Mouse (Mus musculus) layer of hippocampus, adult 11-12 months (tissue): ENCODE data around the gene Snx18.

Source experiments
- DNase-seq: peaks from one replicate; pipeline ENCODE4 v3.0.0; 2022; ENCODE audit warnings: low spot score

Gene Snx18

DNA sequence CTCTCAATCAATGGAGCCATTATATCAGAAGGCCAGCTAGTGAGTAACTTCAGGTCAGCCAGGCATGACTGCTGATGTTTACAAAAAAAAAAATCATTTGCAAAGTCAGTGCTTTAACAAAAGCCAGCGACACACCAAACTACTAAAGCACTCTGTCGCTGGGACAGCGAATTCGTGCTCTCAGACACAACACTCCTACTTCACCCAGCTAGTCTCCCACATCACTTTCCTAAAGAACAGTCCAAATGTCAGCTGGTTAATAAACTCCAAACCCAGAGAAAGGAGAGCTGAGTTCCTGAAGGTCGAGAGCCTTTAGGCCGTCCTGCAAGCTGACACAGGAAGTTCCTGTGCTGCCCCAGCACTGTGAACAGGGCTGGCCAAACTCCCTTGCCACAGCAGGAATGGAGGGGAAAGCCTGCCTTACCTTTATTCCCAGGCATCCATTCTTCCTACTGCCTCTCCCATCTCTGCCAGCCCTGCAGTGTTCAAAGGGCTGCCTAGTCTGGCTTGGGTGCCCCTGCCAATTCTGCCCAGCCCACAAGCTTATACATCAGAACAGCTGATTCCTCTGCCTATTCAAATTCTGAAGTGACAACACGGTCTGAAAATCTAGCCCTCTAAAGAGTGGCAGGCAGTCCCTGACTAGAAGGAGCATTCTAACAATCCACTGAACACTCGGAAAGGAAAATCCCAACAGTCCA lies 2.2 kb downstream of the Snx18 start:
- DNase-seq: no peak

GRCm38 (mm10) chr13:113615546-113615941 lies 2.8 kb downstream of the Snx18 start:
- no peak for DNase-seq

- DNase-seq: peak; percentile 73
Measured at GRCm38 (mm10) chr13:113614635-113615545, 3.5 kb downstream of the Snx18 start.

DNA sequence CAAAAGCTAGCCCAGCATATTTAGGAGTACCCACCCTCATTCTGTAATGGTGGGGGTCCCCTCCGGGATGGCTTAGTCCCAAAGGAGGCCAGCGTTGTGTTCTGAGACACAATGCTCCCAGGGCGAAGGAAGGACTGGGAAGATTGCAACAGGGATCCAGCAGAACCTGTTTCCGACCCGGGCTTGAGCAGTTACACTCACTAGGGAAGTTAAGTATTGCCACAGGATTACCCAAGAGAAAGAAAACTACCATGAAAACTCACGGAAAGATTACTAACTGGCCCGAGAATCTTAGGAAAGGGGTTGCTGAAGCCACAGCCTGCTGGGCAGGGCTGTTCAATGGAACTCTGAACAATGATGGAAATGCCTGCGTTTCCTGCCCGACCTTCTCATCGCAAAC lies 4.5 kb downstream of the Snx18 start:
- no peak for DNase-seq

DNA sequence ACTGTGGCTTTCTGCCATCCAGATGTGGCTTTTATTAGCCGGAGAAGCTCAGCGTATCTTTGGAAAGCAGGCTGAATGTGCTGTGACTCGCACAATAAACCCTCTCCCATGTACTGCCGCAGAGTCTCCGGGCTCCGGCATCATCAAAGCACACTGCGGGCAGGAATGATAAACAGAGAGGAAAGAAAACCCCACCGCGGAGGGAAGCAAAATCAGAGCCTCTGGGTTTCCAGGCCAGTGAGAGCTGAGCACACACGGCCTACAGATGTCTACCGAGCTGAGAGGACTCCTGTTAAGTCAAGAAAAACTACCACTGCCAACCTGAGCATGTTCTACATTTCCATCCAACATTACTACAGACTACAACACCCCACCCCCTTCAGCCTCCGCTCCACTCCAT lies 5.0 kb downstream of the Snx18 start:
- no peak for DNase-seq

GRCm38 (mm10) chr13:113612141-113612950 lies 6.0 kb downstream of the Snx18 start:
- DNase-seq: no peak

GRCm38 (mm10) chr13:113610732-113611500 lies 7.4 kb downstream of the Snx18 start:
- DNase-seq: no peak

GRCm38 (mm10) chr13:113609429-113609828 lies 8.9 kb downstream of the Snx18 start:
- DNase-seq: no peak

DNA sequence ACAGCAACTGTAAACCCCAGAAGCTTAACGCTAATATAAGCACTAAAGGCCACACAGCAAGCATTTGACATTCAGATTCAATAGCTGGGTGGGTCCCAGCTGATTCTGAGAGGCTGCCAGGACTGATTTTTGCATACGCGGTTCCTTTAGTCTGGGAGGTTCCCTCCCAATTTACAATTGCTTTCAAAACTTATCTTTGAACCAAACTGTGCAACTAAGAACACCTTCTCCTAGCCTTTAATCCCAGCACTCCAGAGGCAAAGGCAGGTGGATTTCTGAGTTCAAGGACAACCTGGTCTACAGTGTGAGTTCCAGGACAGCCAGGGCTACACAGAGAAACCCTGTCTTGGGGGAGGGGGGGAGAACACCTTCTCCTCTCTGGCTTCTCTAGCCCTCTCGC lies 10.5 kb downstream of the Snx18 start:
- no peak for DNase-seq

- DNase-seq: no peak
Measured at GRCm38 (mm10) chr13:113607371-113607770, 11.0 kb downstream of the Snx18 start.

GRCm38 (mm10) chr13:113606741-113607358 lies 11.5 kb downstream of the Snx18 start:
- no peak for DNase-seq

GRCm38 (mm10) chr13:113606131-113606530 lies 12.2 kb downstream of the Snx18 start:
- DNase-seq: no peak

DNA sequence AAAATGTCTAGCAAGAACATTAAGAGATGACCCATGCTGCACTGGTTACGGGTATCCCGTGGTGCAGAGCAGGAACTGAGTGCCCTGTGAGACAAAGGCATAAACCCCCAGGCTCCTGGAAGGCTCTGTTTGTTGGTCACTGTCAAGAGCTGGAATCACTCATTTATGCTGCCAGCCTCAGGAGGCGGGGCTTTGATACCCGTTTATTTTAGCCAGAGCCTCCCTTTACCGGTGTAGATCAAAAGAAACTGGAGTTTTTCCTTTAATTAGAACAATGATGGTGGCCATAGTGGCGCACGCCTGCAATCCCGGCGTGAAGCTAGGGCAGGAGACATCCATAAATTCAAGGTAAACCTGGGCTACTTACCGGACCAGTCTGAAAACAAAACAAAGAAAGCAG lies 12.7 kb downstream of the Snx18 start:
- no peak for DNase-seq

GRCm38 (mm10) chr13:113604321-113604720 lies 14.0 kb downstream of the Snx18 start:
- DNase-seq: no peak

- DNase-seq: no peak
Measured at GRCm38 (mm10) chr13:113602882-113603342, 15.5 kb downstream of the Snx18 start.

GRCm38 (mm10) chr13:113601831-113602604 lies 16.3 kb downstream of the Snx18 start:
- no peak for DNase-seq

DNA sequence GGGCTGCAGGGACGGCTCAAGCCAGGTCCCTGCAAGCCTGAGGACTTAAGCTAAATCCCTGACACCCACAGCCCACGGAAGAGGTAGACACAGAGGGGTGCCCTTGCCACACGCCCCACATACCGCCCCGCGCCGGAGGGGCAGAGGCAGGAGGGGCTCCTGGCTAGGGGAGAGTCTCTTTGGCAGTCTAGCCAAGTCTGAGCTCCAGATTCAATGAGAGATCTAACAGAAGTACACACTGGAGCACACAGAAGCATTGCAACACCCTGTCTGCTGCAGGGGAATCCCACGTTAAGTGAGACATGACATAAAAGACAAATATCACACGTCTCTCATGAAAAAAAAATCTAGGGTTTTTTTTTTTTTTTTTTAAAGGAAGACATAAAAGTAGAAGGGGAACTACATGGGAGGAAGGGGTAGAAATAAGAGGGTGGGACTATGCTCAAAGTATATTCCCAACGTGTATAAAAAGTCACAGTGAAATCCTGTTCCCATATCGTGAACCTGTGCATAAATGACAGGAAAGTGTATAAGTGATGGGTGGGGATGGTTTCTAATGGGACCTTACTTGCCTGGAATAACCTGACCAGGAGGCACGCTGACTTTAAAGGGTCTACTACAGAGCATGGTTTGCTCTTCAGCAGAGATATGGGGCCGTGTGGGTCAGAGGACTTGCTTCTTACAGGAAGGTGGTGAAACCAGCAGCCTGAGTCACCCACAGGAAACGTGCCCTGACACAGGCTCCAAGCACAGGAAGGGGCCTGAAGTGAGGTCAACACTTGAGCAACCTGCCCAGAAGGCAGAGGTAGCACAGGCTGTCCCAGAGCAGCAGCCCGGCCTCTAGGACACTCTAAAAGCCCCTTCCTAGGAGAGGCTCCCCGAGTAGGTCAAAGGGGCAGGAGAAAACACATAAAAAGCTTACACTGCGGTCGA lies 17.6 kb downstream of the Snx18 start:
- no peak for DNase-seq

DNA sequence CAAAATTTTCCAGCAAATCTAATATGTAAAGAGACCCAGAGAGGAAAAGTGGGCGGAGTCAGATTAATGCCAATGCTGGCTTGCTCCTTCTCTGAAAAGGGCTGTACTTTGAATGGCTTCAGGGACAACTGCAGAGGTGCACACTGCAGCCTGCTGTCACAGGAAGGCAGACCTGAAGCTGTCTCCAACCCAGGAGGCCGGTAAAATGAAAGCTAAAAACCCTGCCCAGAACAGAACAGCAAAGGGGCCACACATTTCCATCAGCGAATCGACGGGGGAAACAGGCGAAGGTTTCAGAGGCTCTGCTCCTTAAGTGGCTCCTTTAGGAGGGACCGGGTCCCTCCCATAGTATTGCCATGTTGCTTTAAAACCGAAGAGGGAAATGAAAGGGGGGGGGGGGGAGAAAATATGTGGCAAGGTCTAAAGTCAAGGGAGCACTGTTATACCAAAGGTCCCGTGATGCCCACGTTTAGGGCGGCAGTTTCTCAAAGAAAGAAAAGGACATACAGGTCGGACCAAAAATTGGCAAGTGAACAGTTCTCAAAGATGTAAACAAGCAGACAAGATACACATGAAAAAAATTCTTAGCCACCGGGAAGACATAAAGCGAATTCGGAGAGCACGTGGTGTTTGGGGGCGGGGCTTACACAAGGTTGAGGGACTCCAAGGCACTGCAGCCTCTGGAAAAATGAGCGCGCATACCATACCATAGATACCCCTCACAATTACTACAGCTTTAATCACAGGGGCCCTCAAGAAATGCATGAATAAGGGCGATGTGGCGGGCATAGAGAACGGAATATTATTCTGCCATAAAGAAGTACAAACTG lies 18.4 kb downstream of the Snx18 start:
- no peak for DNase-seq
